Mouse (Mus musculus) limb, embryonic 14.5 days (tissue): ENCODE data around the gene Cubn. TPM values are rescaled to one million over a fixed set of nuclear protein-coding genes. Genes with fewer than 3 reads are reported as not detected.

Experiments used
- ATAC-seq: fragments of 200-750 bp; cut with Nextera tagmentation; 2 replicates; pipeline ENCODE4 v1.8.0; 2017; ENCODE audit warnings: low read depth, moderate number of reproducible peaks, moderate TSS enrichment; ENCODE audit not compliant: low FRiP score
- DNase-seq: peaks from one replicate; pipeline ENCODE4 v3.0.0-alpha.2; 2015; ENCODE audit warnings: low spot score
- H3K27ac ChIP-seq: fragments of 300-500 bp; sonication (generic); replicated peaks from 2 replicates; pipeline ENCODE4 v1.5.1; 2014; ENCODE audit warnings: low read depth, mild to moderate bottlenecking, low read length, moderate library complexity, mixed read lengths
- H3K27me3 ChIP-seq: fragments of 300-500 bp; sonication (generic); 2 replicates; pipeline ENCODE4 v1.6.1; 2014; ENCODE audit warnings: low read length, mixed read lengths; ENCODE audit not compliant: control insufficient read depth, insufficient read depth
- H3K36me3 ChIP-seq: fragments of 300-500 bp; sonication (generic); 2 replicates; pipeline ENCODE4 v1.6.1; 2014; ENCODE audit warnings: mild to moderate bottlenecking, low read length, moderate library complexity, mixed read lengths; ENCODE audit not compliant: control insufficient read depth, insufficient read depth
- H3K4me1 ChIP-seq: fragments of 300-500 bp; sonication (generic); 2 replicates; pipeline ENCODE4 v1.6.1; 2014; ENCODE audit warnings: antibody characterized with exemption, low read length, mixed read lengths; ENCODE audit not compliant: control insufficient read depth, insufficient read depth
- H3K4me2 ChIP-seq: fragments of 300-500 bp; sonication (generic); replicated peaks from 2 replicates; pipeline ENCODE4 v1.6.1; 2014; ENCODE audit warnings: low read depth, mild to moderate bottlenecking, low read length, moderate library complexity; ENCODE audit not compliant: severe bottlenecking
- H3K4me3 ChIP-seq: fragments of 300-500 bp; sonication (generic); replicated peaks from 2 replicates; pipeline ENCODE4 v1.5.1; 2014; ENCODE audit warnings: low read length
- H3K9ac ChIP-seq: fragments of 300-500 bp; sonication (generic); 2 replicates; pipeline ENCODE4 v1.6.1; 2014; ENCODE audit warnings: mild to moderate bottlenecking, low read depth, low read length, moderate library complexity; ENCODE audit not compliant: severe bottlenecking
- H3K9me3 ChIP-seq: fragments of 300-500 bp; sonication (generic); 2 replicates; pipeline ENCODE4 v1.6.1; 2016; ENCODE audit warnings: low read length; ENCODE audit not compliant: control insufficient read depth
- POLR2A ChIP-seq: fragments of 200-500 bp; IDR thresholded peaks from 2 replicates; pipeline ENCODE4 v1.8.0; 2012; ENCODE audit warnings: inconsistent platforms, mild to moderate bottlenecking, moderate library complexity, borderline replicate concordance; ENCODE audit not compliant: insufficient read depth, insufficient read length; ENCODE audit errors: extremely low read depth
- WGBS: fragments of 180-500 bp; shearing (Covaris S2); extraction: QIAGEN DNeasy Blood & Tissue Kit; methylation state at CpG from one replicate; pipeline ENCODE4 v1.1.7; 2014; 5-methylcytosine and 5-hydroxymethylcytosine counted together
- polyA plus RNA-seq, 2 experiments: library from polyadenylated mRNA; depleted of rRNA in 1 of 2; stranded (reverse) in 1 of 2; unstranded in 1 of 2; fragments of >200 nt; fragmentation: Nextera tagmentation in 1 of 2; extraction: Ambion mirVana in 1 of 2; gene quantifications; 2 replicates each; pipeline versions ENCODE4 v1.2.1 to v1.2.3; 2012 to 2014

Cubn gene
- polyA plus RNA-seq, 2 experiments = 0.28 TPM

DNA sequence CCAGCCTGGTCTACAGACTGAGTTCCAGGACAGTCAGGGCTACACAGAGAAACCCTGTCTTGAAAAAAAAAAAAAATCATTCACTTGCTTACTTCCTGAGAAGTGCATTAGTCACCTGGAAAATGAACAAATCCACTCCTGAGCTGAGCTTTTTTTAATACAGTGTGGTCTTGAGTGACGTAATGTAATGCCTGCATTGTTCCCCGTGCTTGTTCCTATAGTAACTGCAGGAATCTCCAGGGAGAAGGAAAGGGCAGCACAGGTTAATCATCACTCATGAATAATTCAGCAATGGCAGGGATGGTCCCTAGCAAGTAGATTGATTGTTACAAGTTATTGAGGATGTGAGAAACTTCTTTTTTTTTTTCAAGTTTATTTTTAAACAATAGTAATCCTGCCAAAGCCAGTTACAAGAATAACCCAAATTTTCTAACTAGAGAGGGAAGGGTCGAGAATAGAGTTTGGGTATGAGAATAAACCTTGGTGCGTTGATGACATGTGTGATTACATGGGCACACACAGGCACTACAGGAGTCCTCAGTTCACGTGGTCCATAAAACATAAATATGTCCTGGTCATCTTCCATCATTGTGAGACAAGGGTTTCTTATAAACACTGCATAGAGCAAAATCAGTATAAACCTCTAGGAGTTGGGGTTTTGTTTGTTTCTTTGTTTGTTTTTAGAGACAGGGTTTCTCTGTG lies 8.8 kb upstream of the Cubn start:
- no peak overlapping the region for H3K4me2 ChIP-seq
- no peak overlapping the region for H3K9ac ChIP-seq
- TF ChIP-seq POLR2A = no peak
- no peak overlapping the region for H3K27ac ChIP-seq
- no peak overlapping the region for H3K4me3 ChIP-seq
- no peaks in the 10 kb centered on the region for H3K27me3 ChIP-seq
- peaks cover 10% of the 10 kb centered on the region; the same call in 1 of the 2 replicates for H3K4me1 ChIP-seq
- H3K36me3 ChIP-seq = no peaks in the 10 kb centered on the region
- WGBS = 75% methylated on average over 5 of the region's 5 CpGs
- H3K9me3 ChIP-seq = no peaks in the 10 kb centered on the region
- peak; percentile 9 for DNase-seq
- ATAC-seq = no peak

DNA sequence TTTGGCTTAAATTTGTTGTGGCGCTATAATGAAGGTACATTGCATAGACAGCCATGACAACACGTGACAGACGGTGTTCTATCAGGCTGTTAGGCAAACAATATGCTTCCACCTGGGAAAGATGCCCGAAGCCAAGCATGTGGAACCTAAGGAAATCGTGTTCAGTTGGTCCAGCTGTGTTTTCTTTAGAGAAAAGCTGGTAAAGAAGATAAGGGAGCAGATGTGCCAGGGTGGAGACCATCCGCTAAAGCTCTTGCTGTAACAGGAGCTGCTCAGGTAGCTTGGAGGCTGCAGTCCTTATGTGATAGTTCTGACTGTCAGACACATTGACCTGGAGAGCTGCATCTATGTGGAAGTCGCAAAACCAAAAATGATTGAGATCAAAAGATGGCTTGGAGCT lies 7.6 kb upstream of the Cubn start:
- Histone ChIP-seq H3K27ac (no peak overlapping the region), H3K9me3 (no peaks in the 10 kb centered on the region), H3K27me3 (no peaks in the 10 kb centered on the region), H3K4me2 (no peak overlapping the region), H3K4me1 (peaks cover 10% of the 10 kb centered on the region; the same call in 1 of the 2 replicates), H3K36me3 (no peaks in the 10 kb centered on the region), H3K9ac (no peak overlapping the region), H3K4me3 (no peak overlapping the region)
- TF ChIP-seq POLR2A = no peak
- ATAC-seq = no peak
- WGBS = 70% methylated on average over 7 of the region's 7 CpGs
- no peak for DNase-seq

DNA sequence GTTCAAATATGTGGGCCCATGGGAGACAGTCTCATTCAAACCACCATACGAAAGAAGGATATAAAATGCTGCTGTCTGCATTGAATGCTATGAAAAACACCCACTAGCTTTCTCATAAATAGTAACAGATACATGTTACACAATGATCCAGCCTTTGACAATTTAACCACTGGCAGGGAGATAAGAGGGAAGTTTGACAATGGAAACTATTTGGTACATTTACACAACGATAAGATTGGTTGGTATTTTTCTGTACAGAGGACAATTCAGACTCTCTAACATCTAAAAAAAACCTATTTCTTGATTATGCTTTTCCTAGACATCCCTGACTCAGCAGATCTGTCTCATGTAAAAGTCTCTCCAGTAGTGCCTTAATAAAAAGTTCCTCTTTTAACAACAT lies 4.5 kb upstream of the Cubn start:
- 66% methylated on average over 2 of the region's 2 CpGs for WGBS
- H3K4me2 ChIP-seq = no peak overlapping the region
- ATAC-seq (no peak), DNase-seq (no peak)
- H3K9me3 ChIP-seq = no peaks in the 10 kb centered on the region
- H3K36me3 ChIP-seq = no peaks in the 10 kb centered on the region
- peaks cover 10% of the 10 kb centered on the region; the same call in 1 of the 2 replicates for H3K4me1 ChIP-seq
- H3K27me3 ChIP-seq = no peaks in the 10 kb centered on the region
- H3K27ac ChIP-seq = no peak overlapping the region
- H3K9ac ChIP-seq = no peak overlapping the region
- H3K4me3 ChIP-seq = no peak overlapping the region
- no peak for TF ChIP-seq POLR2A

DNA sequence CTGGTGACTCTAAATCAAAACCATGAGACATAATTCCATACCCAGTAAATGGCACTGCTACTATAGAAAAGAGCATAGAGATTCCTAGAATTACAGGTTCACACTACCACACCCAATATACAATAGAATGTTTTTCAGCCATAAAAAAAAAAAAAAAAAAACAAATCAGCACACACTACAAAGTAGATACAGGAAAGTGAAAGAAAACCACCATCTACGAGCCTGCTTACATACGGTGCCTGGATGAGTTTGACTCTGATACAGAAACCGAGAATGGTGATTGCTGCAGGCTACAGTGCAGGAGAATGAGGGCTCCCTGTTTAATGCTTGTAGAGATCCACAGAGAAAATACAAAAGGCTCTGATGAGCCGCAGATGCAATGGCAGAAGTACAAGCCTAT lies 1.3 kb upstream of the Cubn start:
- Histone ChIP-seq H3K4me1 (peaks cover 5% of the 10 kb centered on the region; the same call in 1 of the 2 replicates), H3K36me3 (no peaks in the 10 kb centered on the region), H3K27ac (no peak overlapping the region), H3K9me3 (no peaks in the 10 kb centered on the region), H3K27me3 (no peaks in the 10 kb centered on the region), H3K4me2 (no peak overlapping the region), H3K4me3 (no peak overlapping the region), H3K9ac (no peak overlapping the region)
- no peak for ATAC-seq
- 67% methylated on average over 4 of the region's 4 CpGs for WGBS
- no peak for TF ChIP-seq POLR2A
- no peak for DNase-seq

DNA sequence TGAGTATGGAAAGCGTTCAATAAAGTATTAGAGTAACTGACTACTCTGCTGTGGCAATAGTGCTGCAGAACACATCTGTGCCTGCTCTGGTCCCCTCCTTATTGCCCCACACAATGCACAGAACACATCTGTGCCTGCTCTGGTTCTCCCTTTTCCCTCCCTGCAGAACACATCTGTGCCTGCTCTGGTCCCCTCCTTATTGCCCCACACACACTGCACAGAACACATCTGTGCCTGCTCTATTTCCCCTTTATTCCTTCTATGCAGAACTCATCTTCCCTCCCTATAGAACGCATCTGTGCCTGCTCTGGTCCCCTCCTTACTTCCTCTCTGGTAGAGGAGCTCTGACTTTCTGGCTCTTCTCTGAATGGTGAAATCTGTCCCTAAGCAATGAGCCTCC lies 1.1 kb downstream of the Cubn start:
- no peak overlapping the region for H3K27ac ChIP-seq
- TF ChIP-seq POLR2A = no peak
- ATAC-seq = no peak
- no peak for DNase-seq
- no peak overlapping the region for H3K4me2 ChIP-seq
- H3K4me1 ChIP-seq = no peaks in the 10 kb centered on the region
- no peak overlapping the region for H3K9ac ChIP-seq
- H3K4me3 ChIP-seq = no peak overlapping the region
- 50% methylated on average over 2 of the region's 2 CpGs for WGBS
- H3K9me3 ChIP-seq = no peaks in the 10 kb centered on the region
- no peaks in the 10 kb centered on the region for H3K36me3 ChIP-seq
- H3K27me3 ChIP-seq = no peaks in the 10 kb centered on the region
